Mouse (Mus musculus) lung, embryonic 14.5 days (tissue): ENCODE measurements around the gene Lgi4. TPM values are rescaled to one million over a fixed set of nuclear protein-coding genes. Genes with fewer than 3 reads are reported as not detected.

Experiments used
- ATAC-seq: fragments of 200-750 bp; cut with Nextera tagmentation; 2 replicates; pipeline ENCODE4 v1.8.0; 2017; ENCODE audit warnings: mild to moderate bottlenecking, moderate TSS enrichment, moderate library complexity; ENCODE audit not compliant: insufficient read depth
- DNase-seq: peaks from one replicate; pipeline ENCODE4 v3.0.0-alpha.2; 2015
- H3K27ac ChIP-seq: fragments of 300-500 bp; sonication (generic); 2 replicates; pipeline ENCODE4 v1.5.1; 2014; ENCODE audit warnings: low read depth, mild to moderate bottlenecking, moderate library complexity
- H3K27me3 ChIP-seq: fragments of 300-500 bp; sonication (generic); 2 replicates; pipeline ENCODE4 v1.6.1; 2014; ENCODE audit warnings: low read length, control low read depth; ENCODE audit not compliant: insufficient read depth
- H3K36me3 ChIP-seq: fragments of 300-500 bp; sonication (generic); 2 replicates; pipeline ENCODE4 v1.6.1; 2014; ENCODE audit warnings: control low read depth; ENCODE audit not compliant: insufficient read depth
- H3K4me1 ChIP-seq: fragments of 300-500 bp; sonication (generic); 2 replicates; pipeline ENCODE4 v1.6.1; 2014; ENCODE audit warnings: antibody characterized with exemption, control low read depth; ENCODE audit not compliant: insufficient read depth
- H3K4me2 ChIP-seq: fragments of 300-500 bp; sonication (generic); 2 replicates; pipeline ENCODE4 v1.6.1; 2014; ENCODE audit warnings: mild to moderate bottlenecking
- H3K4me3 ChIP-seq: fragments of 300-500 bp; sonication (generic); 2 replicates; pipeline ENCODE4 v1.5.1; 2014; ENCODE audit warnings: low read depth, low read length
- H3K9ac ChIP-seq: fragments of 300-500 bp; sonication (generic); 2 replicates; pipeline ENCODE4 v1.6.1; 2014
- H3K9me3 ChIP-seq: fragments of 300-500 bp; sonication (generic); 2 replicates; pipeline ENCODE4 v1.6.1; 2016; ENCODE audit warnings: low read depth, low read length, control low read depth
- CTCF ChIP-seq: IDR thresholded peaks from 2 replicates; pipeline ENCODE4 v1.5.1; 2016; ENCODE audit warnings: antibody characterized with exemption, low read depth
- WGBS: fragments of 180-500 bp; shearing (Covaris S2); extraction: QIAGEN DNeasy Blood & Tissue Kit; methylation state at CpG from one replicate; pipeline ENCODE4 v1.1.7; 2014; 5-methylcytosine and 5-hydroxymethylcytosine counted together
- polyA plus RNA-seq: library from polyadenylated mRNA; unstranded; fragments of >200 nt; fragmentation: Nextera tagmentation; extraction: Ambion mirVana; gene quantifications from 2 replicates; pipeline ENCODE4 v1.2.1, GENCODE M21; 2014

The Lgi4 gene
- polyA plus RNA-seq, 1 experiment from 2014 or later = 0.13 TPM

DNA sequence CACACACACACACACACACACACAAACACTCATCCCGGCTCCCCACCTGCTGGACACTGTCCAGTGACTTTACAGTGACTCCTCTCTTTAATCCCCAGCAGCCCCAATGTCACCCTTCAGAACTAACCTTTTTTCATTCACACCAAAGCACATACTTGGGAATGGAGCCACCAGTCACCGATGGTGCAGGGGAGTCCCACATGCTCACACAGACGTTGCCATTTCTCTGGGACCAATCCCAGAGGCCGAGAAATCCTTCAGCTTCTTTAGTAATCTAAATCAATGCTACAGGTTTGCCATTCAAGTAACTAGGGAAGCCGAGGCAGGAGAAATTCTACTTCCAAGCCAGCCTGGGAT is 15.5 kb downstream of the Lgi4 start:
- no peak for TF ChIP-seq CTCF
- 57% methylated on average over 5 of the region's 5 CpGs for WGBS
- H3K9ac ChIP-seq = no peak overlapping the region
- DNase-seq (no peak), ATAC-seq (no peak)
- no peak overlapping the region for H3K4me3 ChIP-seq
- 0 out of 2 replicates have a peak, but pooled peaks cover 3% of the 10 kb centered on the region for H3K4me1 ChIP-seq
- no peaks in the 10 kb centered on the region for H3K9me3 ChIP-seq
- no peak overlapping the region for H3K4me2 ChIP-seq
- no peak overlapping the region for H3K27ac ChIP-seq
- no peaks in the 10 kb centered on the region for H3K27me3 ChIP-seq
- no peaks in the 10 kb centered on the region for H3K36me3 ChIP-seq

DNA sequence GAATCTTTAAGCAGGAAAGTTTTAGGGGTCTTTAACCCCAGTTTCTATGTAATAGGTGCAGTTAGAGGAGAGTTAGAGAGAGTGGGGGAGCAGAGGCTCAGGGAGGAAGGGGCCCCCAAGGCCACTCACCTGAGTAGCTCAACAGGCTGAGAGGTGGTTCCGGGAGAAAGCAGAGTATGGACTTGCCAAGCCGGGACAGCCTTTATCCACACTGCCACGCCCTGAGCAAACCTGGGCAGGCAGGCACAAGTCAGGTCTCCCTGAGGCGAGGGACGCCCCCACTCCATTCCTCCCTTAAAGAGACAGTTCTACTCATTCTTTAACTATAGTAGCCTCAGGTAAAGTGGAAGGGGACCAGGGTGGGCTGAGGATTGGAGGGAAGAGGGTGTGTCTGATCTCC is 17.4 kb downstream of the Lgi4 start, which contains the start of gene Fxyd3:
Gene Fxyd3 (minus strand): TSS at position 213 of the 400 bp plus-strand sequence.
- no peaks in the 10 kb centered on the region for H3K9me3 ChIP-seq
- DNase-seq (peak; percentile 41), ATAC-seq (peak; percentile 72)
- no peaks in the 10 kb centered on the region for H3K27me3 ChIP-seq
- H3K4me3 ChIP-seq = 0 out of 2 replicates have a peak within 1 kb of the TSS, but pooled peaks have one; percentile 8
- no peak within 1 kb of the TSS; the same call in 1 of the 2 replicates for H3K9ac ChIP-seq
- no peaks in the 10 kb centered on the region for H3K4me1 ChIP-seq
- 39% methylated on average over 5 of the region's 5 CpGs for WGBS
- H3K4me2 ChIP-seq = peak within 1 kb of the TSS; percentile 23; the same call in 1 of the 2 replicates
- TF ChIP-seq CTCF = no peak
- no peaks in the 10 kb centered on the region for H3K36me3 ChIP-seq
- H3K27ac ChIP-seq = no peak within 1 kb of the TSS

DNA sequence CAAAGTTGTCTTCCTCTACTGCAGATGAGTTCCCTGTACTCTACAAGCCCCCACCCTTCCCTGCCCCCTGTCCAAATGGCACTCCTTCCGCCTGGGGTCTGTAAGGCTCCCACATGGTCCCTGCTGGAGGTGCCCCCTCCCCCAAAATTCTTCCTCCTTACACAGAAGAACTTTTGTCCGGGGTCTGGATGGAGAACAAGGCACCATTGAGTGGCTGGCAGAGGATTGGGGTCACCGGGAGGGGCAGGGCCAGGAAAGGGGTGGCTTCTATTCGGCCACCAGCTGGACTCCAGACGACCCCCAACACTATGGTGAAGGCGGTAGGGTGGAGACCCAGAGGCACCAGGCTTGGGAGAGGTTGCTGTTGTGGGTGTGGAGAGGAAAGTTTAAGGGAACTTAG is 18.3 kb downstream of the Lgi4 start:
- ATAC-seq (peak; percentile 16; the same call in 1 of the 2 replicates), DNase-seq (no peak)
- Histone ChIP-seq H3K4me1 (no peaks in the 10 kb centered on the region), H3K27ac (no peak overlapping the region), H3K36me3 (no peaks in the 10 kb centered on the region), H3K4me2 (no peak overlapping the region), H3K9ac (no peak overlapping the region), H3K4me3 (no peak overlapping the region), H3K9me3 (no peaks in the 10 kb centered on the region), H3K27me3 (no peaks in the 10 kb centered on the region)
- TF ChIP-seq CTCF = no peak
- WGBS = 42% methylated on average over 6 of the region's 6 CpGs

DNA sequence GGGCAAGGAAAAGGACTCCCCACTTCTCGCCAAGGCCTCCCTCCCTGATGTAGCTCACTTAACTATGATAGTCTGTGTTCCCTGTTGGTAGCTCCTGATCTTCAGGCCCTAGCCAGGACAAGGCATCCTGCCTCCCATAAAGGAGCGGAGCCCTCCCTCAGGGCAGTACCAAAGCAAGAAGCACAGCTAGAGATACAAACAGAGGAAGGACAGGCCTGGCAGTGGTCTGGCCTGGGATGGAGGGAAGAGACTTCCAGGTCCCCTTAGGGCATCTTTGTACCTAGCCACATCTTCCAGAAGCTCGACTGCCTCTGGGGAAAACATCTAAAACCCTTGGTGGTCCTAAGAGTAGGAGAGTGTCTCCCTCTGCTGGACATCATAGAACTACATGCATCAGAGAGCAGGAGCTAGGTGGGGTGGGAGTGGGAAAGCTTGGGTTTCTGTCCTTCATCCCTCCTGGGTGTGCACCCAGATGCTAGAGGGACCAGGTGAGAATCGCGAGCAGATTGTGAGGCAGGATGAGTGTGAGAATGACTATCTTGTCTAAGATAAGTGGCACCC is 18.8 kb downstream of the Lgi4 start:
- Histone ChIP-seq H3K9me3 (no peaks in the 10 kb centered on the region), H3K27me3 (no peaks in the 10 kb centered on the region), H3K9ac (no peak overlapping the region), H3K4me2 (no peak overlapping the region), H3K27ac (no peak overlapping the region), H3K36me3 (no peaks in the 10 kb centered on the region), H3K4me3 (no peak overlapping the region), H3K4me1 (no peaks in the 10 kb centered on the region)
- DNase-seq (peak; percentile 87), ATAC-seq (peak; percentile 50; the same call in 1 of the 2 replicates)
- peak; percentile 93 for TF ChIP-seq CTCF
- WGBS = 43% methylated on average over 5 of the region's 5 CpGs

DNA sequence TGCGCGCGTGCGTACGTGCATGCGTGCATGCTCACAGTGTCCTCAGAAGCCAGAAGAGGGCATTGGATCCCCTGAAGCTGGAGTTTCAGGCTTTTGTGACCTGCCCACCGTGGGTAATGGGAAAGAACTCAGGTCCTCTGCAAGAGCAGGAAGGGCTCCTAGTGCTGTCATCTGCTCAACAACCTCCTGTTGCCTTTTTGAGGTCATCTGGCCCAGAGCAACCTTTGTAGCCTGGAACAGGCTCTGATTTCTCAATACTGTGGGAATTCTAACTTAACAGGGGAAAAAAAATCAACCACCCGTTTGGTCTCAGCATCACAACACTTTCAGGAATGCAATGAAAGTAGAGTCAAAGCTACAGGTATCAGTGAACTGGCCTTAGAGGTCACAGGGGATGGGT is 20.5 kb downstream of the Lgi4 start:
- DNase-seq = no peak
- H3K4me1 ChIP-seq = no peaks in the 10 kb centered on the region
- H3K36me3 ChIP-seq = no peaks in the 10 kb centered on the region
- ATAC-seq = no peak
- H3K9ac ChIP-seq = no peak overlapping the region
- TF ChIP-seq CTCF = no peak
- no peak overlapping the region for H3K4me3 ChIP-seq
- H3K9me3 ChIP-seq = no peaks in the 10 kb centered on the region
- H3K27me3 ChIP-seq = no peaks in the 10 kb centered on the region
- H3K27ac ChIP-seq = no peak overlapping the region
- no peak overlapping the region for H3K4me2 ChIP-seq
- WGBS = 78% methylated on average over 8 of the region's 8 CpGs

DNA sequence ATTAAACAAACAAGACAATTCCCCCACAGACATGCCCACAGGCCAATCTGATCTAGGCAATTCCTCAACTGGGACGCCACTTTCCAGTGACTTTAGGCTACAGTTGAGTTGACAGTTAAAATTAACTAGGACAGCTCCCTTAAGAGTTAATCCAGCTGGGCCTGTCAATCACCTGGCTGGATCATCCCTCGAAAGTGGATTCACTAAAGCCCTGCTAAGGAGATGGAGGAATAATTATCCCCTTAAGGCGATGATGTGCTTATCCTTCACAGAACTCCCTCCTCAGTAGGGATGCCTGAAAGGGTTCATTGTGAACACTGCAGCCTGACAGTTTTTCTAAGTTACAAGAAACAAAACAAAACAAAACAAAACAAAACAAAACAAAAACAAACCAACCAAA is 21.5 kb downstream of the Lgi4 start:
- Histone ChIP-seq H3K9me3 (no peaks in the 10 kb centered on the region), H3K4me1 (no peaks in the 10 kb centered on the region), H3K9ac (no peak overlapping the region), H3K27me3 (no peaks in the 10 kb centered on the region), H3K36me3 (no peaks in the 10 kb centered on the region), H3K4me2 (no peak overlapping the region), H3K27ac (no peak overlapping the region), H3K4me3 (no peak overlapping the region)
- ATAC-seq (no peak), DNase-seq (no peak)
- TF ChIP-seq CTCF = no peak
- WGBS = 61% methylated on average over 3 of the region's 3 CpGs

DNA sequence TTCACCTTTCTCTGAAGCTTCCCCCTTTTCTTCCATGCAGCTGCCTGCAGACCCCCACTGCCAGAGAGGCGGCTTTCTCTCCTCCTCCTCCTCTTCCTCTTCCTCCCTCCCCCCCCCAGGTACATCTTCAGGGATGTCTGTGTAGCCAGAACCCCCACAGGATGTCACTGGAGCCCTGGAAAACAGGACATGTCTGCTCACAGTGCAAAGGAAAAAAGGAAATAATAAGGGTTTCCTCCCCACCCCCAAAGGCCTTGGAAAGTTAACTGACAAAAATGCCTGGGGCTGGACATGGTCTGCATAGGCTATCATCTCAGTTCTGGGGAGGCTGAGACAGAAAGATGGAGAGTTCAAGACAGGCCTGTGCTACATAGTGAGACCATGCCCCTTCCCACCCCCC is 22.0 kb downstream of the Lgi4 start:
- Histone ChIP-seq H3K4me2 (no peak overlapping the region), H3K9ac (no peak overlapping the region), H3K36me3 (no peaks in the 10 kb centered on the region), H3K4me3 (no peak overlapping the region), H3K27ac (no peak overlapping the region), H3K4me1 (no peaks in the 10 kb centered on the region), H3K27me3 (no peaks in the 10 kb centered on the region), H3K9me3 (no peaks in the 10 kb centered on the region)
- WGBS = 52% methylated on average over 1 of the region's 1 CpGs
- DNase-seq = no peak
- TF ChIP-seq CTCF = no peak
- ATAC-seq = no peak
